Mouse (Mus musculus): ENCODE data around the gene Arhgap32.

Arhgap32 gene

GRCm38 (mm10) chr9:32250486-32250885 is 134.6 kb downstream of the Arhgap32 start:
- DNase-seq (ENCODE audit: low read depth, low spot score): peak; percentile 27

GRCm38 (mm10) chr9:32253721-32254120 is 137.8 kb downstream of the Arhgap32 start:
- no peak for DNase-seq (ENCODE audit: low read depth, low spot score)

- DNase-seq (ENCODE audit: low read depth, low spot score): no peak
Observed at GRCm38 (mm10) chr9:32257365-32257764, 141.4 kb downstream of the Arhgap32 start.

GRCm38 (mm10) chr9:32257882-32258281 is 141.9 kb downstream of the Arhgap32 start:
- no peak for DNase-seq (ENCODE audit: low read depth, low spot score)

- DNase-seq (ENCODE audit: low read depth, low spot score): peak; percentile 76
Observed at GRCm38 (mm10) chr9:32271896-32272444, 156.0 kb downstream of the Arhgap32 start.

- DNase-seq (ENCODE audit: low read depth, low spot score): no peak
Observed at GRCm38 (mm10) chr9:32278052-32278451, 162.1 kb downstream of the Arhgap32 start.

- no peak for DNase-seq (ENCODE audit: low read depth, low spot score)
Observed at GRCm38 (mm10) chr9:32279789-32280188, 163.9 kb downstream of the Arhgap32 start.

- DNase-seq (ENCODE audit: low read depth, low spot score): no peak
Observed at GRCm38 (mm10) chr9:32280456-32280855, 164.5 kb downstream of the Arhgap32 start.

- DNase-seq (ENCODE audit: low read depth, low spot score): no peak
Observed at GRCm38 (mm10) chr9:32283591-32283990, 167.7 kb downstream of the Arhgap32 start.

- no peak for DNase-seq (ENCODE audit: low read depth, low spot score)
Observed at GRCm38 (mm10) chr9:32291618-32292017, 175.7 kb downstream of the Arhgap32 start.

GRCm38 (mm10) chr9:32292686-32293085 is 176.8 kb downstream of the Arhgap32 start:
- no peak for DNase-seq (ENCODE audit: low read depth, low spot score)

- no peak for DNase-seq (ENCODE audit: low read depth, low spot score)
Observed at GRCm38 (mm10) chr9:32295061-32295800, 179.3 kb downstream of the Arhgap32 start.

GRCm38 (mm10) chr9:32302501-32303150 is 186.7 kb downstream of the Arhgap32 start:
- no peak for DNase-seq (ENCODE audit: low read depth, low spot score)

- DNase-seq (ENCODE audit: low read depth, low spot score): no peak
Observed at GRCm38 (mm10) chr9:32311786-32312185, 195.8 kb downstream of the Arhgap32 start.

- no peak for DNase-seq (ENCODE audit: low read depth, low spot score)
Observed at GRCm38 (mm10) chr9:32312208-32312607, 196.3 kb downstream of the Arhgap32 start.

- DNase-seq (ENCODE audit: low read depth, low spot score): no peak
Observed at GRCm38 (mm10) chr9:32314071-32314470, 198.1 kb downstream of the Arhgap32 start.

- DNase-seq (ENCODE audit: low read depth, low spot score): no peak
Observed at GRCm38 (mm10) chr9:32315999-32316398, 200.1 kb downstream of the Arhgap32 start.
